Mouse (Mus musculus): ENCODE measurements at regions not wholly inside any gene's neighbourhood (a gene's known extent, or its start where the extent isn't known, plus 50 kb on each side); places are given as distances from the start of the nearest gene placed in this dataset.

- DNase-seq, result no peak
Observed at GRCm38 (mm10) chr7:70641217-70641616, 274.7 kb upstream of the Nr2f2 start.

- DNase-seq, result no peak
Observed at GRCm38 (mm10) chr7:70640574-70640973, 274.0 kb upstream of the Nr2f2 start.

- no peak for DNase-seq
Observed at GRCm38 (mm10) chr7:70638161-70638560, 271.6 kb upstream of the Nr2f2 start.

GRCm38 (mm10) chr7:70634016-70634415 lies 267.5 kb upstream of the Nr2f2 start:
- no peak for DNase-seq

GRCm38 (mm10) chr7:70633577-70633976 lies 267.0 kb upstream of the Nr2f2 start:
- DNase-seq, result peak; percentile 39

GRCm38 (mm10) chr7:70625643-70626231 lies 259.2 kb upstream of the Nr2f2 start:
- no peak for DNase-seq

GRCm38 (mm10) chr7:70624727-70625642 lies 258.4 kb upstream of the Nr2f2 start:
- peak; percentile 5 for DNase-seq

GRCm38 (mm10) chr7:70624031-70624726 lies 257.6 kb upstream of the Nr2f2 start:
- DNase-seq, result no peak

GRCm38 (mm10) chr7:70619400-70619799 lies 252.9 kb upstream of the Nr2f2 start:
- no peak for DNase-seq

GRCm38 (mm10) chr7:70618270-70618669 lies 251.7 kb upstream of the Nr2f2 start:
- no peak for DNase-seq

GRCm38 (mm10) chr7:70606511-70606910 lies 240.0 kb upstream of the Nr2f2 start:
- no peak for DNase-seq

- DNase-seq, result no peak
Observed at GRCm38 (mm10) chr7:70604471-70605174, 238.1 kb upstream of the Nr2f2 start.

GRCm38 (mm10) chr7:70593027-70593426 lies 226.5 kb upstream of the Nr2f2 start:
- DNase-seq, result no peak

- no peak for DNase-seq
Observed at GRCm38 (mm10) chr7:70591361-70592256, 225.1 kb upstream of the Nr2f2 start.

GRCm38 (mm10) chr7:70589713-70590112 lies 223.2 kb upstream of the Nr2f2 start:
- DNase-seq, result no peak

GRCm38 (mm10) chr7:70588061-70588460 lies 221.5 kb upstream of the Nr2f2 start:
- no peak for DNase-seq

- DNase-seq, result no peak
Observed at GRCm38 (mm10) chr7:70584480-70584879, 217.9 kb upstream of the Nr2f2 start.

GRCm38 (mm10) chr7:70576112-70576910 lies 209.8 kb upstream of the Nr2f2 start:
- DNase-seq, result no peak

GRCm38 (mm10) chr7:70575614-70576013 lies 209.1 kb upstream of the Nr2f2 start:
- DNase-seq, result no peak

GRCm38 (mm10) chr7:70574194-70574593 lies 207.7 kb upstream of the Nr2f2 start:
- no peak for DNase-seq

GRCm38 (mm10) chr7:70565034-70565433 lies 198.5 kb upstream of the Nr2f2 start:
- DNase-seq, result no peak
